Mouse (Mus musculus): Measurements from ENCODE around the gene Fcgr1. TPM values are rescaled to one million over a fixed set of nuclear protein-coding genes. Genes with fewer than 3 reads are reported as not detected.
A peak's percentile ranks its signal among the peaks of the same experiment; 100 is the strongest.
"Not testable (repeated sequence)": the region's sequence is repeated elsewhere in the genome, so short reads cannot be mapped to it uniquely, and the experiment has no call there.

Gene Fcgr1
- polyA plus RNA-seq, 1 experiment, result not detected

GRCm38 (mm10) chr3:96321891-96322290 lies 28.1 kb upstream of the Fcgr1 start:
- Histone ChIP-seq H3K4me3 (ENCODE audit: low read depth, low read length) (0 out of 2 replicates have a peak overlapping the region, but pooled peaks have one; percentile 23), H3K27ac (ENCODE audit: insufficient read depth, low read length) (no peak overlapping the region), H3K9ac (ENCODE audit: low read depth, poor library complexity, severe bottlenecking) (0 out of 2 replicates have a peak overlapping the region, but pooled peaks have one; percentile 26), H3K36me3 (ENCODE audit: control insufficient read depth, insufficient read depth, low read length, poor library complexity, severe bottlenecking) (no peaks in the 10 kb centered on the region), H3K4me1 (ENCODE audit: control insufficient read depth, insufficient read depth, low read length) (no peaks in the 10 kb centered on the region), H3K9me3 (replicated peaks; ENCODE audit: control insufficient read depth, insufficient read depth, low read length, poor library complexity, severe bottlenecking) (no peaks in the 10 kb centered on the region), H3K27me3 (ENCODE audit: control insufficient read depth, insufficient read depth, low read length, poor library complexity, severe bottlenecking) (no peaks in the 10 kb centered on the region)
- no peak for TF ChIP-seq EP300 (IDR thresholded peaks at IDR 0.05; ENCODE audit: insufficient read depth, low read depth, low read length)
- no peak for TF ChIP-seq CTCF (IDR thresholded peaks at IDR 0.05; ENCODE audit: low read depth, low read length)
- no peak for TF ChIP-seq POLR2A (IDR thresholded peaks at IDR 0.05; ENCODE audit: insufficient read depth, low read length)

DNA sequence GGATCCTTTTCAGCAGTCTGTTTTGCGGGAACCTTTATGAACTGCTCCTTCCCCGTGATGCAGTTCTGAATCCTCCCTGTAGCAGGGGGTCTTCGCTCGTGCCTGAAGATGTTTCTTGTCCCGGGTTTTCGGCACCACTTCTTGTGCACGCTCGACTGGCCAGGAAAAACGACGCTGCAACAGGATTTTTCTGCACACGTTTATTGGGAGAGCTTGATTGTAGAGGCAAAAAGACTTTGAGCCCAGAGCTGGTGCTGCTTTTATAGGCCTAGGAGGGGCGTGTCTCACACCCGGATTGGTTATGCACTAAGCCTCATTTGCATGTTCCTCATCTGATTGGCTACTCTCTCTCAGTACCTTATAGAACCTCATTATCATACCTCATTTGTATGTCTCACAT lies 26.2 kb upstream of the Fcgr1 start:
- not testable (repeated sequence) for H3K9ac ChIP-seq (ENCODE audit: low read depth, poor library complexity, severe bottlenecking); H3K27me3 ChIP-seq (ENCODE audit: control insufficient read depth, insufficient read depth, low read length, poor library complexity, severe bottlenecking); H3K4me3 ChIP-seq (ENCODE audit: low read depth, low read length); H3K27ac ChIP-seq (ENCODE audit: insufficient read depth, low read length); H3K4me1 ChIP-seq (ENCODE audit: control insufficient read depth, insufficient read depth, low read length); H3K36me3 ChIP-seq (ENCODE audit: control insufficient read depth, insufficient read depth, low read length, poor library complexity, severe bottlenecking); H3K9me3 ChIP-seq (replicated peaks; ENCODE audit: control insufficient read depth, insufficient read depth, low read length, poor library complexity, severe bottlenecking)

DNA sequence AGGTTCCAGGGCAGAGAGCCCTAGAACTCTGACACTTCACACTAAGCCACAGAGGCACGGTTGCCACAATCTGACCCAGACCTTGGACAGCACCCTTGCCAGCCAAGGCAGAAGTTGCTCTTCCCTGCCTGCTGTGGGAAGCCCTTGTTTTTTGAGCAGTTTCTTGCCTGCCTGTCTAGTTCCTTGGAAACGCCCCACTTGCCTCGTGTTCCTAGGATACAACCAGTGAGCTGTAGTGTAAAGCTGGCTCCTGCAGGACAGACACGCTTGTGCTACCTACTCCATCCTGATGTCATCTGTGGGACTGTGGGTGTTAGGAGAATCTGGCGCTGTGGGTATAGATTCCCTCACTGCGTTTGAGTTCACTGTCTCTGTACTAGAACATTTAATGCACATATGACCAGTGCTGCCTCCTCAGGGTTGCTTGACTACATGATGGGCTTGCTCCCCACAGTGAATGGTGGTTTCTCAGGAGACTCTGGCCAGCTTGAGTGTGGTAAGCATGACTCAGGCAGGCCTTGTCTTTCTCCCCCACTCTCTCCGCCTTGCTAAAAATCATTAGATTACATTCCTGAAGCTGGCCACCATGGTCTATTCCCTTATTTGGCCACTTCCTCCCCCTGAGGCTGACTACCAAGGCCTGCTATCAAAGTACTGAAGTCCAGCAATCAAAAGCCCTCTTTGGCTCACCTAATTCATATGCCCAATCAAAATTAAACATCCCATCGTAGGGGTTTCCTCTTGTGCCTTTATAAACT lies 18.8 kb upstream of the Fcgr1 start:
- H3K27ac ChIP-seq (ENCODE audit: insufficient read depth, low read length), result no peak overlapping the region
- no peaks in the 10 kb centered on the region for H3K4me1 ChIP-seq (ENCODE audit: control insufficient read depth, insufficient read depth, low read length)
- H3K36me3 ChIP-seq (ENCODE audit: control insufficient read depth, insufficient read depth, low read length, poor library complexity, severe bottlenecking), result no peaks in the 10 kb centered on the region
- no peak overlapping the region for H3K9ac ChIP-seq (ENCODE audit: low read depth, poor library complexity, severe bottlenecking)
- H3K27me3 ChIP-seq (ENCODE audit: control insufficient read depth, insufficient read depth, low read length, poor library complexity, severe bottlenecking), result no peaks in the 10 kb centered on the region
- TF ChIP-seq POLR2A (IDR thresholded peaks at IDR 0.05; ENCODE audit: insufficient read depth, low read length) (no peak), CTCF (IDR thresholded peaks at IDR 0.05; ENCODE audit: low read depth, low read length) (no peak), EP300 (IDR thresholded peaks at IDR 0.05; ENCODE audit: insufficient read depth, low read depth, low read length) (no peak)
- no peak overlapping the region for H3K4me3 ChIP-seq (ENCODE audit: low read depth, low read length)
- peaks cover 2% of the 10 kb centered on the region for H3K9me3 ChIP-seq (replicated peaks; ENCODE audit: control insufficient read depth, insufficient read depth, low read length, poor library complexity, severe bottlenecking)

DNA sequence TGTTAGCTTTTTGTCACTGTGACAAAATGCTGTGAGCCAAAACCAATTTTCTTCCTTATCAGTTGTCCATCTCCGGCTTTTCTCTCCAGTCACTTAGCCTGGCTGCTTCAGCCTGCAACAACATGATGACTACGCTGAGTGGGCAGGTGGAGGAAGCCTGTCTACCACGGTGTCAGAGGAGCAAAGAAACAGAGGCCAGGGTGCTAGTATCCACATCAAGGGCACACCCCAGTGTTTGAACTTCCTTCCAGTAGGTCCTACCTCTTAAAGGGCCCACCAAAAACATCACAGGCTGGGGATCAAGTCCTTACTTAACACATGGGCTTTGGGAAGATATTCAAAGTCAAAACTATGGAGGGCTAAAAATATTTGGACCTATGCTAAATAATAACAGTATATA lies 15.7 kb upstream of the Fcgr1 start:
- TF ChIP-seq EP300 (IDR thresholded peaks at IDR 0.05; ENCODE audit: insufficient read depth, low read depth, low read length), result no peak
- Histone ChIP-seq H3K27me3 (ENCODE audit: control insufficient read depth, insufficient read depth, low read length, poor library complexity, severe bottlenecking) (no peaks in the 10 kb centered on the region), H3K9me3 (replicated peaks; ENCODE audit: control insufficient read depth, insufficient read depth, low read length, poor library complexity, severe bottlenecking) (no peaks in the 10 kb centered on the region; the same call in 1 of the 2 replicates), H3K4me3 (ENCODE audit: low read depth, low read length) (no peak overlapping the region), H3K27ac (ENCODE audit: insufficient read depth, low read length) (no peak overlapping the region), H3K4me1 (ENCODE audit: control insufficient read depth, insufficient read depth, low read length) (no peaks in the 10 kb centered on the region), H3K9ac (ENCODE audit: low read depth, poor library complexity, severe bottlenecking) (no peak overlapping the region), H3K36me3 (ENCODE audit: control insufficient read depth, insufficient read depth, low read length, poor library complexity, severe bottlenecking) (no peaks in the 10 kb centered on the region)

- Histone ChIP-seq H3K9me3 (replicated peaks; ENCODE audit: control insufficient read depth, insufficient read depth, low read length, poor library complexity, severe bottlenecking) (no peaks in the 10 kb centered on the region), H3K27ac (ENCODE audit: insufficient read depth, low read length) (no peak overlapping the region)
Measured at GRCm38 (mm10) chr3:96306506-96306905, 12.7 kb upstream of the Fcgr1 start.

DNA sequence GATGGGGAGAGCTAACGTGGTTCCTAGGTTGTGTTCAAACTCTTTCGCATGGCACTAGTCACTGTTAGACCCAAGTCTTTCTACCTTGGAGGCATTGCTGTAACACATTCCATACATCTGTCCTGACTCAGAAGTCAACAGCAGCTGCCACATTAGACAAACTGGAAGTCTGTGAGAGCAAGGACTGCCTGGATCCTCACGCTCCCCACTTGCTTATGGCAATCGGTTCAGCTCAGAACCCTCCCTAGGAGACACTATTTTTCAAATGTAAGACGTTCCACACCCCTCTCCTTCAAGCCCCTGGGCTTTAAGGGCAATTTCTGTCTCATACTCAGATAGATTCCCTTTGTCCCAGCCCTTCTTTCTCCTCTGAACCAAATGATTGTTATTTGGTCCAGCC lies 8.3 kb upstream of the Fcgr1 start:
- H3K9me3 ChIP-seq (replicated peaks; ENCODE audit: control insufficient read depth, insufficient read depth, low read length, poor library complexity, severe bottlenecking), result peaks cover 6% of the 10 kb centered on the region; the same call in 1 of the 2 replicates
- H3K9ac ChIP-seq (ENCODE audit: low read depth, poor library complexity, severe bottlenecking), result no peak overlapping the region
- no peak for TF ChIP-seq CTCF (IDR thresholded peaks at IDR 0.05; ENCODE audit: low read depth, low read length)
- TF ChIP-seq POLR2A (IDR thresholded peaks at IDR 0.05; ENCODE audit: insufficient read depth, low read length), result no peak
- TF ChIP-seq EP300 (IDR thresholded peaks at IDR 0.05; ENCODE audit: insufficient read depth, low read depth, low read length), result no peak
- H3K4me3 ChIP-seq (ENCODE audit: low read depth, low read length), result no peak overlapping the region
- no peaks in the 10 kb centered on the region for H3K27me3 ChIP-seq (ENCODE audit: control insufficient read depth, insufficient read depth, low read length, poor library complexity, severe bottlenecking)
- H3K27ac ChIP-seq (ENCODE audit: insufficient read depth, low read length), result no peak overlapping the region
- H3K36me3 ChIP-seq (ENCODE audit: control insufficient read depth, insufficient read depth, low read length, poor library complexity, severe bottlenecking), result no peaks in the 10 kb centered on the region
- H3K4me1 ChIP-seq (ENCODE audit: control insufficient read depth, insufficient read depth, low read length), result no peaks in the 10 kb centered on the region

More at GRCm38 (mm10) chr3:96306506-96306905, 12.7 kb upstream of the Fcgr1 start:
- no peak overlapping the region for H3K4me3 ChIP-seq (ENCODE audit: low read depth, low read length)
- H3K36me3 ChIP-seq (ENCODE audit: control insufficient read depth, insufficient read depth, low read length, poor library complexity, severe bottlenecking), result no peaks in the 10 kb centered on the region
- no peaks in the 10 kb centered on the region for H3K4me1 ChIP-seq (ENCODE audit: control insufficient read depth, insufficient read depth, low read length)
- H3K9ac ChIP-seq (ENCODE audit: low read depth, poor library complexity, severe bottlenecking), result no peak overlapping the region
- H3K27me3 ChIP-seq (ENCODE audit: control insufficient read depth, insufficient read depth, low read length, poor library complexity, severe bottlenecking), result no peaks in the 10 kb centered on the region
- TF ChIP-seq CTCF (IDR thresholded peaks at IDR 0.05; ENCODE audit: low read depth, low read length), result no peak
- no peak for TF ChIP-seq EP300 (IDR thresholded peaks at IDR 0.05; ENCODE audit: insufficient read depth, low read depth, low read length)
- TF ChIP-seq POLR2A (IDR thresholded peaks at IDR 0.05; ENCODE audit: insufficient read depth, low read length), result no peak
